Mouse (Mus musculus) adrenal gland, postnatal 36 days (tissue): ENCODE measurements at regions not wholly inside any gene's neighbourhood (a gene's known extent, or its start where the extent isn't known, plus 50 kb on each side); places are given as distances from the start of the nearest gene placed in this dataset.

Source experiments
- DNase-seq, 2 experiments: peaks; one replicate each; pipeline ENCODE4 v3.0.0; 2021; ENCODE audit warnings: mixed read lengths in 1 of 2

GRCm38 (mm10) chr3:131698070-131698750 is 133.6 kb downstream of the Papss1 start:
- DNase-seq: no peak

GRCm38 (mm10) chr3:131703134-131703533 is 138.6 kb downstream of the Papss1 start:
- peak; percentile 44 to 62 for DNase-seq

- no peak for DNase-seq
These were observed 149.0 kb downstream of the Papss1 start for GRCm38 (mm10) chr3:131713532-131713931.

GRCm38 (mm10) chr3:131718761-131719160 is 154.2 kb downstream of the Papss1 start:
- no peak for DNase-seq

- no peak for DNase-seq
These were observed 164.1 kb downstream of the Papss1 start for GRCm38 (mm10) chr3:131728618-131729017.

GRCm38 (mm10) chr3:131734226-131734625 is 169.7 kb downstream of the Papss1 start:
- DNase-seq: peak; percentile 34 to 39

- peak; percentile 51 to 60 for DNase-seq
These were observed 172.9 kb downstream of the Papss1 start for GRCm38 (mm10) chr3:131737461-131737860.

- no peak for DNase-seq
These were observed 173.5 kb downstream of the Papss1 start for GRCm38 (mm10) chr3:131737953-131738598.

- no peak for DNase-seq
These were observed 191.0 kb downstream of the Papss1 start for GRCm38 (mm10) chr3:131755537-131755936.

- no peak for DNase-seq
These were observed 191.6 kb downstream of the Papss1 start for GRCm38 (mm10) chr3:131756126-131756525.

GRCm38 (mm10) chr3:131769976-131770375 is 205.4 kb downstream of the Papss1 start:
- no peak for DNase-seq

GRCm38 (mm10) chr3:131770486-131770885 is 205.9 kb downstream of the Papss1 start:
- DNase-seq: no peak

GRCm38 (mm10) chr3:131771863-131772546 is 207.4 kb downstream of the Papss1 start:
- DNase-seq: no peak

- DNase-seq: no peak
These were observed 208.0 kb downstream of the Papss1 start for GRCm38 (mm10) chr3:131772593-131772992.

GRCm38 (mm10) chr3:131775431-131775830 is 210.9 kb downstream of the Papss1 start:
- DNase-seq: no peak

GRCm38 (mm10) chr3:131776650-131777049 is 212.1 kb downstream of the Papss1 start:
- DNase-seq: no peak

GRCm38 (mm10) chr3:131779803-131780202 is 215.2 kb downstream of the Papss1 start:
- DNase-seq: no peak

GRCm38 (mm10) chr3:131785524-131785923 is 221.0 kb downstream of the Papss1 start:
- no peak for DNase-seq

- DNase-seq: no peak
These were observed 223.8 kb downstream of the Papss1 start for GRCm38 (mm10) chr3:131788321-131788720.

GRCm38 (mm10) chr3:131789177-131789576 is 224.6 kb downstream of the Papss1 start:
- DNase-seq: no peak

GRCm38 (mm10) chr3:131794056-131794455 is 229.5 kb downstream of the Papss1 start:
- no peak for DNase-seq

- no peak for DNase-seq
These were observed 230.8 kb downstream of the Papss1 start for GRCm38 (mm10) chr3:131795108-131796005.
